Mouse (Mus musculus) MEL (cell line): ENCODE results near the gene Timeless. TPM values are rescaled to one million over a fixed set of nuclear protein-coding genes. Genes with fewer than 3 reads are reported as not detected.

Experiments
- DNase-seq: peaks from one replicate; pipeline ENCODE4 v3.0.0; 2011; ENCODE audit warnings: low read depth, low spot score
- H3K27ac ChIP-seq: 2 replicates; pipeline ENCODE4 v1.5.1; 2012; ENCODE audit warnings: low read depth, mild to moderate bottlenecking, control low read depth, low read length, moderate library complexity; ENCODE audit not compliant: control insufficient read depth
- H3K27me3 ChIP-seq, 2 experiments: fragments of 150-350 bp in 1 of 2; sonication (generic) in 1 of 2; 2 replicates each; pipeline ENCODE4 v1.6.1; 2012; ENCODE audit warnings: low read length in 2 of 2, mild to moderate bottlenecking in 2 of 2, improper control_type of control experiment in 1 of 2, moderate library complexity in 1 of 2; ENCODE audit not compliant: insufficient read depth in 2 of 2, control insufficient read depth in 1 of 2
- H3K36me3 ChIP-seq, 2 experiments: 2 replicates each; pipeline ENCODE4 v1.6.1; 2012 to 2014; ENCODE audit warnings: low read length in 2 of 2, improper control_type of control experiment in 1 of 2, inconsistent platforms in 1 of 2, mild to moderate bottlenecking in 1 of 2; ENCODE audit not compliant: insufficient read depth in 2 of 2, control insufficient read depth in 1 of 2
- H3K4me1 ChIP-seq, 2 experiments: fragments of 150-350 bp in 1 of 2; sonication (generic) in 1 of 2; 2 replicates each; pipeline ENCODE4 v1.6.1; 2012; ENCODE audit warnings: low read length in 2 of 2, improper control_type of control experiment in 1 of 2, mild to moderate bottlenecking in 1 of 2; ENCODE audit not compliant: insufficient read depth in 2 of 2, control insufficient read depth in 1 of 2
- H3K4me3 ChIP-seq, 2 experiments: fragments of 150-350 bp in 1 of 2; sonication (generic) in 1 of 2; 2 replicates each; pipeline ENCODE4 v1.5.1; 2012; ENCODE audit warnings: low read depth in 2 of 2, low read length in 2 of 2, mild to moderate bottlenecking in 2 of 2, moderate library complexity in 2 of 2, control low read depth in 1 of 2, improper control_type of control experiment in 1 of 2; ENCODE audit not compliant: control insufficient read depth in 1 of 2, insufficient read depth in 1 of 2
- H3K79me2 ChIP-seq: 2 replicates; pipeline ENCODE4 v1.6.1; 2012; ENCODE audit warnings: mild to moderate bottlenecking, low read length, moderate library complexity; ENCODE audit not compliant: control insufficient read depth, poor library complexity, insufficient read depth
- H3K9ac ChIP-seq: 2 replicates; pipeline ENCODE4 v1.6.1; 2012; ENCODE audit warnings: low read depth, mild to moderate bottlenecking, control low read depth, low read length, moderate library complexity; ENCODE audit not compliant: control insufficient read depth, poor library complexity, severe bottlenecking
- H3K9me3 ChIP-seq: fragments of 150-350 bp; sonication (generic); replicated peaks from 2 replicates; pipeline ENCODE4 v1.6.1; 2012; ENCODE audit warnings: mild to moderate bottlenecking, low read length, improper control_type of control experiment, moderate library complexity; ENCODE audit not compliant: insufficient read depth
- CHD1 ChIP-seq: IDR thresholded peaks from 2 replicates; pipeline ENCODE4 v1.6.1; 2012; ENCODE audit warnings: low read depth, mild to moderate bottlenecking, inconsistent platforms, low read length, improper control_type of control experiment
- ELF1 ChIP-seq: IDR thresholded peaks from 2 replicates; pipeline ENCODE4 v1.6.1; 2014; ENCODE audit warnings: low read depth, mild to moderate bottlenecking, inconsistent platforms, low read length, improper control_type of control experiment, moderate library complexity
- EP300 ChIP-seq, 2 experiments: IDR thresholded peaks; 2 replicates each; pipeline ENCODE4 v1.6.1; 2011; ENCODE audit warnings: improper control_type of control experiment in 2 of 2, low read length in 2 of 2, low read depth in 1 of 2, mild to moderate bottlenecking in 1 of 2
- HCFC1 ChIP-seq: IDR thresholded peaks from 2 replicates; pipeline ENCODE4 v1.6.1; 2012; ENCODE audit warnings: low read depth, mild to moderate bottlenecking, inconsistent platforms, low read length, improper control_type of control experiment, moderate library complexity
- JUND ChIP-seq: IDR thresholded peaks from 2 replicates; pipeline ENCODE4 v1.6.1; 2011; ENCODE audit warnings: low read depth, mild to moderate bottlenecking, improper control_type of control experiment, low read length
- MAFK ChIP-seq: IDR thresholded peaks from 2 replicates; pipeline ENCODE4 v1.6.1; 2011; ENCODE audit warnings: low read depth, mild to moderate bottlenecking, low read length, improper control_type of control experiment, borderline replicate concordance
- MAX ChIP-seq: IDR thresholded peaks from 2 replicates; pipeline ENCODE4 v1.6.1; 2011; ENCODE audit warnings: low read length, improper control_type of control experiment
- MAZ ChIP-seq: IDR thresholded peaks from 2 replicates; pipeline ENCODE4 v1.6.1; 2012; ENCODE audit warnings: low read depth, mild to moderate bottlenecking, inconsistent platforms, low read length, improper control_type of control experiment
- MEF2A ChIP-seq: IDR thresholded peaks from 2 replicates; pipeline ENCODE4 v1.6.1; 2014; ENCODE audit warnings: low read depth, mild to moderate bottlenecking, inconsistent platforms, low read length, improper control_type of control experiment; ENCODE audit not compliant: poor library complexity, insufficient replicate concordance, severe bottlenecking; ENCODE audit errors: extremely low read depth
- MYC ChIP-seq: IDR thresholded peaks from 2 replicates; pipeline ENCODE4 v1.6.1; 2011; ENCODE audit warnings: low read depth, mild to moderate bottlenecking, low read length, improper control_type of control experiment, moderate library complexity
- POLR2AphosphoS2 ChIP-seq: IDR thresholded peaks from 2 replicates; pipeline ENCODE4 v1.6.1; 2011; ENCODE audit warnings: low read length, improper control_type of control experiment
- POLR2AphosphoS5 ChIP-seq: IDR thresholded peaks from 2 replicates; pipeline ENCODE4 v1.6.1; 2012; ENCODE audit warnings: low read depth, borderline replicate concordance, mild to moderate bottlenecking, inconsistent platforms, low read length, moderate library complexity, mixed read lengths
- RAD21 ChIP-seq: IDR thresholded peaks from 2 replicates; pipeline ENCODE4 v1.6.1; 2011; ENCODE audit warnings: mild to moderate bottlenecking, low read depth, low read length, improper control_type of control experiment
- RCOR1 ChIP-seq: IDR thresholded peaks from 2 replicates; pipeline ENCODE4 v1.6.1; 2012; ENCODE audit warnings: low read depth, mild to moderate bottlenecking, inconsistent platforms, low read length, improper control_type of control experiment
- SMC3 ChIP-seq: IDR thresholded peaks from 2 replicates; pipeline ENCODE4 v1.6.1; 2011; ENCODE audit warnings: low read depth, low read length, improper control_type of control experiment
- TAL1 ChIP-seq: IDR thresholded peaks from 2 replicates; pipeline ENCODE4 v1.6.1; 2012; ENCODE audit warnings: mild to moderate bottlenecking, inconsistent platforms, low read length, moderate library complexity, mixed read lengths
- UBTF ChIP-seq: IDR thresholded peaks from 2 replicates; pipeline ENCODE4 v1.6.1; 2012; ENCODE audit warnings: low read depth, mild to moderate bottlenecking, inconsistent platforms, low read length, improper control_type of control experiment, moderate library complexity, borderline replicate concordance; ENCODE audit not compliant: insufficient read depth
- USF1 ChIP-seq: IDR thresholded peaks from 2 replicates; pipeline ENCODE4 v1.6.1; 2014; ENCODE audit warnings: low read depth, mild to moderate bottlenecking, inconsistent platforms, low read length, improper control_type of control experiment, moderate library complexity
- USF2 ChIP-seq, 2 experiments: IDR thresholded peaks; 2 replicates each; pipeline ENCODE4 v1.6.1; 2011 to 2012; ENCODE audit warnings: improper control_type of control experiment in 2 of 2, low read length in 2 of 2, borderline replicate concordance in 1 of 2, inconsistent platforms in 1 of 2, low read depth in 1 of 2, mild to moderate bottlenecking in 1 of 2; ENCODE audit not compliant: insufficient read depth in 1 of 2
- ZKSCAN1 ChIP-seq: IDR thresholded peaks from 2 replicates; pipeline ENCODE4 v1.6.1; 2012; ENCODE audit warnings: low read depth, mild to moderate bottlenecking, inconsistent platforms, low read length, improper control_type of control experiment, moderate library complexity
- ZMIZ1 ChIP-seq: IDR thresholded peaks from 2 replicates; pipeline ENCODE4 v1.6.1; 2012; ENCODE audit warnings: low read depth, mild to moderate bottlenecking, inconsistent platforms, low read length, improper control_type of control experiment, moderate library complexity
- polyA plus RNA-seq, 2 experiments: library from polyadenylated mRNA; stranded (reverse) in 1 of 2; unstranded in 1 of 2; fragments of >175 nt in 1 of 2; fragments of >200 nt in 1 of 2; gene quantifications; 2 replicates each; pipeline versions ENCODE4 v1.2.1 to v1.2.4; 2012; ENCODE audit warnings: low replicate concordance in 2 of 2, low read depth in 1 of 2; ENCODE audit not compliant: insufficient read length in 2 of 2, insufficient read depth in 1 of 2, missing spikeins in 1 of 2
- total RNA-seq: library from RNA; depleted of rRNA; stranded (reverse); fragments of 300-350 nt; gene quantifications from 2 replicates; pipeline ENCODE4 v1.2.3, GENCODE M21; 2012

Timeless gene
- total and polyA plus RNA-seq, 3 experiments = 49.3 to 627 (median 89.8) TPM

DNA sequence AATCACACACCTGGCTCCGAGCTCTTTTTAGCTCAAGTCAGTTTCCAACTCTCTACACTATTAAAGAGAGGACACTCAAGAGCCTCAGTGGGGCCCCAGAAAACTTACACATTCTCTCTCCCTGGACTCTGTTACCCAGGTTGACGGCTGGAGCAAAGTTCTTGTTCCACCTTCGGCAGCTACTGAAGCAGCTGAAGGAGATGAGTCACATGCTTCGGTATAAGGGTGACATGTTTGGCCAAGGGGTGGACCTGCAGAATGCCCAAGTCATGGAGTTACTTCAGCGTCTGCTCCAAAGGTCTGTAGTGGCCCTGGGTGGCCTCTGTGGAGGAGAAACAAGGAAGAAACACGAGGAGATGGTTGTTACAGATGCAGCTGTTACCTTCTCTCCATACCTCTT, 49.1 kb downstream of the Timeless start:
- Histone ChIP-seq H3K27ac (no peak overlapping the region), H3K4me3 (no peak overlapping the region), H3K36me3 (no peaks in the 10 kb centered on the region), H3K4me1 (no peaks in the 10 kb centered on the region), H3K9me3 (no peaks in the 10 kb centered on the region), H3K27me3 (no peaks in the 10 kb centered on the region), H3K79me2 (no peaks in the 10 kb centered on the region), H3K9ac (no peak overlapping the region)
- DNase-seq = no peak
- TF ChIP-seq POLR2AphosphoS2 = no peak
- no peak for TF ChIP-seq TAL1
- TF ChIP-seq MAZ = no peak
- no peak for TF ChIP-seq HCFC1
- TF ChIP-seq SMC3 = no peak
- TF ChIP-seq POLR2AphosphoS5 = no peak
- TF ChIP-seq USF2 (IDR thresholded peaks at IDR 0.05; ENCODE audit: borderline replicate concordance in 1 of 2, insufficient read depth in 1 of 2, low read depth in 1 of 2, low read length in 2 of 2) = no peak
- TF ChIP-seq CHD1 = no peak
- TF ChIP-seq MEF2A = no peak
- no peak for TF ChIP-seq RAD21

DNA sequence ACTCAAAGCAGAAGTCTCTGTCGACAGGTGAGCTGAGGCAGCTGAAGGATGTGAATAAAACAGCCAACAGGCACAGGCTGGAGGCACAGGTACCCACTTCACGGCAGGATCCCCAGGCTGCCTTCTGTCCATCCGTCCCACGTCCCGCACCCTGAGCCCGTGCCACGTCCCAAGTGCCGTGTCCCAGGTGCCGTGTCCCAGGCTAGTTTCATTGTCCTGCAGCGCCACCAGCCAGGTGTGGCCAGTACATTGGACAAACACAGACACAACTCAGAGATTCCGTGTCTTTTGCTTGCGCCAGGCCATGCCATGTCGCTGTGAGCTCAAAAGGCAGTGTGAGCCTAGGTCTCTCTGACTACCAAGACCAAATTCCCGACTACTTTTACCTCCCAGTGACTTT, 49.8 kb downstream of the Timeless start:
- no peak for DNase-seq
- H3K79me2 ChIP-seq = no peaks in the 10 kb centered on the region
- no peaks in the 10 kb centered on the region for H3K36me3 ChIP-seq
- H3K9ac ChIP-seq = no peak overlapping the region
- TF ChIP-seq ZMIZ1 (no peak), POLR2AphosphoS2 (no peak)
- TF ChIP-seq, all 39 proteins: peak for 0
- H3K4me3 ChIP-seq = no peak overlapping the region
- no peaks in the 10 kb centered on the region for H3K4me1 ChIP-seq
- H3K27ac ChIP-seq = no peak overlapping the region
- H3K9me3 ChIP-seq = no peaks in the 10 kb centered on the region
- H3K27me3 ChIP-seq = no peaks in the 10 kb centered on the region

DNA sequence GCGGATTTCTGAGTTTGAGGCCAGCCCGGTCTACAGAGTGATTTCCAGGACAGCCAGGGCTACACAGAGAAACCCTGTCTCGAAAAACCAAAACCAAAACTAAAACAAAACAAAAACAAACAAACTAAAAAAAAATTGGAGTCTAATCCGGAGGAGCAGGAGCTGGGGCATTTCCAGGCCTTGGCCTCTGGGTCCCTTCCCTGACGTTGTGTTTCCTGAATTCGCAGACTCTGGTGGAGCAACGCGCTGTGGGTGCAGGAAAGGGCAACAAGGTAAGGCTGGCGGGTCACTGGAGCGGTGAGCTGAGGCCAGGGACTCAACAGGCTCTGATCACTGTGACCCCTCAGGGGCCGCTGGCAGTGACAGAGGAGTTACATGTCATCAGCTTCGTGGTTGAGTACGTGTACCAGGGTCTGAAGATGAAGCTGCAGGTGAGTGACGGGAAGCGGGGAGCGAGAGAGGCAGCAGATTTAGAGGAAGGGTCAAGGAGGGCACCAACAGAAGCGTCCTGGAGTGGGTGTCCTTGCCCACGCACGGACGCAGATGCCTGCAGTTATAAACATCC, 51.1 kb downstream of the Timeless start:
- Histone ChIP-seq H3K27ac (no peak overlapping the region), H3K9ac (no peak overlapping the region), H3K4me3 (no peak overlapping the region)
- no peak for TF ChIP-seq ELF1
- no peak for TF ChIP-seq UBTF
- no peak for TF ChIP-seq MAZ
- TF ChIP-seq RCOR1 = no peak
- TF ChIP-seq EP300 (IDR thresholded peaks at IDR 0.05; ENCODE audit: low read depth in 1 of 2, low read length in 2 of 2) = no peak
- TF ChIP-seq MYC = no peak
- TF ChIP-seq USF1 = no peak
- TF ChIP-seq JUND = no peak
- TF ChIP-seq MAFK = no peak
- TF ChIP-seq MAX = no peak
- no peak for TF ChIP-seq MEF2A
- no peak for TF ChIP-seq ZKSCAN1
- TF ChIP-seq, all 39 proteins: peak for 0
- no peaks in the 10 kb centered on the region for H3K27me3 ChIP-seq
- no peaks in the 10 kb centered on the region for H3K4me1 ChIP-seq
- DNase-seq = no peak
- H3K79me2 ChIP-seq = no peaks in the 10 kb centered on the region
- H3K9me3 ChIP-seq = no peaks in the 10 kb centered on the region
- no peaks in the 10 kb centered on the region for H3K36me3 ChIP-seq
